Mouse (Mus musculus) kidney, embryonic 14.5 days (tissue): Measurements from ENCODE around the gene Rhbdf2. TPM values are rescaled to one million over a fixed set of nuclear protein-coding genes. Genes with fewer than 3 reads are reported as not detected.
"Not testable (repeated sequence)": the region's sequence is repeated elsewhere in the genome, so short reads cannot be mapped to it uniquely, and the experiment has no call there.

ENCODE experiments used
- ATAC-seq: fragments of 200-750 bp; cut with Nextera tagmentation; 2 replicates; pipeline ENCODE4 v1.8.0; 2017; ENCODE audit warnings: moderate number of reproducible peaks, mild to moderate bottlenecking, moderate TSS enrichment, moderate library complexity; ENCODE audit not compliant: low FRiP score, low TSS enrichment
- H3K27ac ChIP-seq: fragments of 300-500 bp; sonication (generic); 2 replicates; pipeline ENCODE4 v1.5.1; 2014; ENCODE audit warnings: low read depth, mild to moderate bottlenecking, low read length, moderate library complexity, mixed read lengths
- H3K27me3 ChIP-seq: fragments of 300-500 bp; sonication (generic); 2 replicates; pipeline ENCODE4 v1.6.1; 2014; ENCODE audit warnings: mild to moderate bottlenecking, low read length; ENCODE audit not compliant: control insufficient read depth, insufficient read depth
- H3K36me3 ChIP-seq: fragments of 300-500 bp; sonication (generic); 2 replicates; pipeline ENCODE4 v1.6.1; 2014; ENCODE audit warnings: low read length, mixed read lengths; ENCODE audit not compliant: control insufficient read depth, insufficient read depth
- H3K4me1 ChIP-seq: fragments of 300-500 bp; sonication (generic); 2 replicates; pipeline ENCODE4 v1.6.1; 2014; ENCODE audit warnings: low read length, mixed read lengths; ENCODE audit not compliant: control insufficient read depth, insufficient read depth
- H3K4me2 ChIP-seq: fragments of 300-500 bp; sonication (generic); replicated peaks from 2 replicates; pipeline ENCODE4 v1.6.1; 2014; ENCODE audit warnings: low read depth, mild to moderate bottlenecking, low read length
- H3K4me3 ChIP-seq: fragments of 300-500 bp; sonication (generic); 2 replicates; pipeline ENCODE4 v1.5.1; 2014; ENCODE audit warnings: mild to moderate bottlenecking, low read length
- H3K9ac ChIP-seq: fragments of 300-500 bp; sonication (generic); 2 replicates; pipeline ENCODE4 v1.6.1; 2014; ENCODE audit warnings: low read depth, mild to moderate bottlenecking, low read length, moderate library complexity
- H3K9me3 ChIP-seq: fragments of 300-500 bp; sonication (generic); 2 replicates; pipeline ENCODE4 v1.6.1; 2016; ENCODE audit warnings: low read length; ENCODE audit not compliant: control insufficient read depth
- WGBS: fragments of 180-500 bp; shearing (Covaris S2); extraction: QIAGEN DNeasy Blood & Tissue Kit; methylation state at CpG from one replicate; pipeline ENCODE4 v1.1.7; 2014; 5-methylcytosine and 5-hydroxymethylcytosine counted together
- polyA plus RNA-seq: library from polyadenylated mRNA; unstranded; fragments of >200 nt; fragmentation: Nextera tagmentation; extraction: Ambion mirVana; gene quantifications from 2 replicates; pipeline ENCODE4 v1.2.1, GENCODE M21; 2014

The Rhbdf2 gene
- polyA plus RNA-seq, 1 experiment from 2014 or later: 7.2 TPM

GRCm38 (mm10) chr11:116641731-116642130 is 14.9 kb upstream of the Rhbdf2 start:
- WGBS: 66% methylated on average over 3 of the region's 3 CpGs
- no peak overlapping the region for H3K27ac ChIP-seq
- H3K9ac ChIP-seq: no peak overlapping the region
- H3K4me3 ChIP-seq: no peak overlapping the region
- no peak for ATAC-seq
- no peaks in the 10 kb centered on the region; the same call in 1 of the 2 replicates for H3K27me3 ChIP-seq
- no peak overlapping the region for H3K4me2 ChIP-seq
- H3K4me1 ChIP-seq: peaks cover 29% of the 10 kb centered on the region
- no peaks in the 10 kb centered on the region for H3K9me3 ChIP-seq
- no peaks in the 10 kb centered on the region for H3K36me3 ChIP-seq

GRCm38 (mm10) chr11:116641168-116641567 is 14.3 kb upstream of the Rhbdf2 start:
- peaks cover 25% of the 10 kb centered on the region for H3K4me1 ChIP-seq
- no peak for ATAC-seq
- H3K4me3 ChIP-seq: no peak overlapping the region
- no peaks in the 10 kb centered on the region for H3K36me3 ChIP-seq
- no peaks in the 10 kb centered on the region; the same call in 1 of the 2 replicates for H3K27me3 ChIP-seq
- no peak overlapping the region for H3K4me2 ChIP-seq
- no peak overlapping the region for H3K27ac ChIP-seq
- H3K9me3 ChIP-seq: no peaks in the 10 kb centered on the region
- 54% methylated on average over 5 of the region's 5 CpGs for WGBS
- H3K9ac ChIP-seq: no peak overlapping the region

GRCm38 (mm10) chr11:116636607-116637006 is 9.8 kb upstream of the Rhbdf2 start:
- not testable (repeated sequence) for ATAC-seq, H3K4me3 ChIP-seq, H3K27me3 ChIP-seq, H3K4me1 ChIP-seq, H3K9ac ChIP-seq, H3K27ac ChIP-seq, H3K9me3 ChIP-seq, H3K36me3 ChIP-seq, H3K4me2 ChIP-seq
- 67% methylated on average over 8 of the region's 8 CpGs for WGBS

- Histone ChIP-seq H3K9ac (no peak overlapping the region), H3K27ac (no peak overlapping the region), H3K27me3 (no peaks in the 10 kb centered on the region), H3K9me3 (no peaks in the 10 kb centered on the region), H3K4me1 (peaks cover 6% of the 10 kb centered on the region; the same call in 1 of the 2 replicates), H3K4me2 (no peak overlapping the region), H3K4me3 (no peak overlapping the region), H3K36me3 (no peaks in the 10 kb centered on the region)
- no peak for ATAC-seq
- 80% methylated on average over 10 of the region's 10 CpGs for WGBS
Measured at GRCm38 (mm10) chr11:116632962-116633361, 6.1 kb upstream of the Rhbdf2 start.

GRCm38 (mm10) chr11:116630171-116630965 is 3.5 kb upstream of the Rhbdf2 start:
- H3K27ac ChIP-seq: no peak overlapping the region
- no peak overlapping the region for H3K4me3 ChIP-seq
- 34% methylated on average over 12 of the region's 12 CpGs for WGBS
- H3K9me3 ChIP-seq: no peaks in the 10 kb centered on the region
- no peak for ATAC-seq
- H3K4me1 ChIP-seq: peaks cover 6% of the 10 kb centered on the region; the same call in 1 of the 2 replicates
- H3K27me3 ChIP-seq: no peaks in the 10 kb centered on the region
- no peak overlapping the region for H3K9ac ChIP-seq
- no peak overlapping the region for H3K4me2 ChIP-seq
- H3K36me3 ChIP-seq: no peaks in the 10 kb centered on the region

GRCm38 (mm10) chr11:116629472-116629871 is 2.7 kb upstream of the Rhbdf2 start:
- Histone ChIP-seq H3K27me3 (no peaks in the 10 kb centered on the region), H3K36me3 (no peaks in the 10 kb centered on the region), H3K4me1 (peaks cover 6% of the 10 kb centered on the region; the same call in 1 of the 2 replicates), H3K4me2 (no peak overlapping the region), H3K9me3 (no peaks in the 10 kb centered on the region), H3K27ac (no peak overlapping the region), H3K9ac (no peak overlapping the region), H3K4me3 (no peak overlapping the region)
- WGBS: 91% methylated on average over 6 of the region's 6 CpGs
- ATAC-seq: no peak

GRCm38 (mm10) chr11:116628712-116629111 is 1.9 kb upstream of the Rhbdf2 start:
- no peak overlapping the region for H3K4me2 ChIP-seq
- H3K9me3 ChIP-seq: no peaks in the 10 kb centered on the region
- H3K27me3 ChIP-seq: no peaks in the 10 kb centered on the region
- no peaks in the 10 kb centered on the region for H3K36me3 ChIP-seq
- H3K9ac ChIP-seq: no peak overlapping the region
- no peak overlapping the region for H3K4me3 ChIP-seq
- H3K4me1 ChIP-seq: peaks cover 6% of the 10 kb centered on the region; the same call in 1 of the 2 replicates
- WGBS: 62% methylated on average over 9 of the region's 9 CpGs
- H3K27ac ChIP-seq: no peak overlapping the region
- peak; percentile 46; the same call in 1 of the 2 replicates for ATAC-seq

GRCm38 (mm10) chr11:116627072-116628020 is 527 bp upstream of the Rhbdf2 start:
- no peak overlapping the region for H3K27ac ChIP-seq
- H3K9ac ChIP-seq: no peak overlapping the region
- no peaks in the 10 kb centered on the region; the same call in 1 of the 2 replicates for H3K27me3 ChIP-seq
- ATAC-seq: no peak
- H3K4me2 ChIP-seq: no peak overlapping the region
- H3K36me3 ChIP-seq: no peaks in the 10 kb centered on the region
- WGBS: 40% methylated on average over 10 of the region's 10 CpGs
- H3K9me3 ChIP-seq: no peaks in the 10 kb centered on the region
- H3K4me3 ChIP-seq: no peak overlapping the region
- H3K4me1 ChIP-seq: peaks cover 19% of the 10 kb centered on the region; the same call in 1 of the 2 replicates
